ENCODE assay signal across 11 mouse cellular contexts in genomic region chr15:102145330-102145729, GRCm38 (mm10). TPM values are rescaled to one million over a fixed set of nuclear protein-coding genes. Genes with fewer than 3 reads are reported as not detected.
DNase-seq lines count a peak whose midpoint lies in the region; ATAC-seq lines count a peak whose summit lies in the region.
"Had no signal": no experiment of that assay in that cellular context is flagged by ENCODE, and none has a peak within 500 bp of the region (broad histone marks: within the 10 kb centered on the region; RNA-seq: fewer than 3 reads in every experiment).

No protein-coding gene starts in this region.

- no peak overlapping the region for H3K4me3 ChIP-seq in embryonic facial prominence, embryonic 13.5 days
- H3K4me3 ChIP-seq in embryonic facial prominence, embryonic 10.5 days: no peak overlapping the region
- H3K4me3 ChIP-seq in forebrain, embryonic 10.5 days: no peak overlapping the region
- H3K4me3 ChIP-seq in forebrain, embryonic 16.5 days (replicated peaks; ENCODE audit: low read length): no peak overlapping the region

- no peak overlapping the region for H3K27ac ChIP-seq in embryonic facial prominence, embryonic 13.5 days
- H3K27ac ChIP-seq in embryonic facial prominence, embryonic 10.5 days (replicated peaks): no peak overlapping the region
- H3K27ac ChIP-seq in forebrain, embryonic 10.5 days: no peak overlapping the region
- no peak overlapping the region for H3K27ac ChIP-seq in forebrain, embryonic 16.5 days (ENCODE audit: low read length)
- H3K27ac ChIP-seq: heart, embryonic 15.5 days had no signal

- peaks cover 38% of the 10 kb centered on the region for H3K27me3 ChIP-seq in embryonic facial prominence, embryonic 13.5 days
- peaks cover 57% of the 10 kb centered on the region for H3K27me3 ChIP-seq in embryonic facial prominence, embryonic 10.5 days (replicated peaks; ENCODE audit: low read depth, poor library complexity, severe bottlenecking)
- H3K27me3 ChIP-seq in forebrain, embryonic 10.5 days (ENCODE audit: poor library complexity, severe bottlenecking): peaks cover 58% of the 10 kb centered on the region
- peaks cover 28% of the 10 kb centered on the region for H3K27me3 ChIP-seq in forebrain, embryonic 16.5 days (replicated peaks; ENCODE audit: control insufficient read depth, insufficient read depth, low read length)

- peaks cover 32% of the 10 kb centered on the region for H3K4me1 ChIP-seq in embryonic facial prominence, embryonic 13.5 days
- H3K4me1 ChIP-seq in embryonic facial prominence, embryonic 10.5 days: peaks cover 29% of the 10 kb centered on the region
- H3K4me1 ChIP-seq in forebrain, embryonic 10.5 days: peaks cover 34% of the 10 kb centered on the region
- no peaks in the 10 kb centered on the region for H3K4me1 ChIP-seq in forebrain, embryonic 16.5 days (replicated peaks; ENCODE audit: control insufficient read depth, insufficient read depth, low read length)

- no peak overlapping the region for H3K4me2 ChIP-seq in embryonic facial prominence, embryonic 13.5 days
- H3K4me2 ChIP-seq in forebrain, embryonic 16.5 days (ENCODE audit: low read length): no peak overlapping the region

- no peaks in the 10 kb centered on the region for H3K9me3 ChIP-seq in embryonic facial prominence, embryonic 13.5 days
- no peaks in the 10 kb centered on the region for H3K9me3 ChIP-seq in embryonic facial prominence, embryonic 10.5 days
- no peaks in the 10 kb centered on the region for H3K9me3 ChIP-seq in forebrain, embryonic 10.5 days
- no peaks in the 10 kb centered on the region for H3K9me3 ChIP-seq in forebrain, embryonic 16.5 days (ENCODE audit: control insufficient read depth, low read length)
- H3K9me3 ChIP-seq: heart, embryonic 15.5 days had no signal

- H3K36me3 ChIP-seq in embryonic facial prominence, embryonic 13.5 days: no peaks in the 10 kb centered on the region
- H3K36me3 ChIP-seq in embryonic facial prominence, embryonic 10.5 days (replicated peaks): no peaks in the 10 kb centered on the region
- H3K36me3 ChIP-seq in forebrain, embryonic 10.5 days (replicated peaks): no peaks in the 10 kb centered on the region
- no peaks in the 10 kb centered on the region for H3K36me3 ChIP-seq in forebrain, embryonic 16.5 days (ENCODE audit: control insufficient read depth, insufficient read depth)
- H3K36me3 ChIP-seq: heart, embryonic 15.5 days had no signal

- no peak for DNase-seq in embryonic facial prominence, embryonic 10.5 days (ENCODE audit: low spot score)
- peak; percentile 59 for DNase-seq in ovary, adult 18-20 months (ENCODE audit: low spot score)
- DNase-seq in ovary, postnatal 10 days (ENCODE audit: low spot score): no peak
- peak; percentile 41 for DNase-seq in gastrocnemius, postnatal 10 days
- peak; percentile 58 for DNase-seq in right cerebral cortex, postnatal 25 days
- no peak for DNase-seq in forebrain, embryonic 10.5 days (ENCODE audit: extremely low spot score, low spot score)

- ATAC-seq in embryonic facial prominence, embryonic 13.5 days (ENCODE audit: insufficient number of reproducible peaks, insufficient read depth, low FRiP score, low TSS enrichment, low read depth): no peak
- ATAC-seq in forebrain, embryonic 16.5 days: no peak

- 0 out of 2 replicates have a peak overlapping the region, but pooled peaks have one; percentile 64 for H3K9ac ChIP-seq in embryonic facial prominence, embryonic 13.5 days
- no peak overlapping the region for H3K9ac ChIP-seq in forebrain, embryonic 16.5 days (replicated peaks; ENCODE audit: low read depth, low read length)
- H3K9ac ChIP-seq: heart, embryonic 15.5 days had no signal

- 87% methylated on average over 10 of the region's 10 CpGs for WGBS in embryonic facial prominence, embryonic 13.5 days
- WGBS in embryonic facial prominence, embryonic 10.5 days: 92% methylated on average over 10 of the region's 10 CpGs
- WGBS in forebrain, embryonic 10.5 days: 88% methylated on average over 10 of the region's 10 CpGs
- WGBS in forebrain, embryonic 16.5 days: 88% methylated on average over 10 of the region's 10 CpGs

RNA-seq across cellular contexts. Expression of gene Igfbp6, which starts 1.2 kb away (rescaled TPM):
- polyA plus RNA-seq in embryonic facial prominence, embryonic 13.5 days (2015; fragmentation: Nextera tagmentation; extraction: Ambion mirVana): 1.1 and 1.9 TPM in 2 replicates
- polyA plus RNA-seq in embryonic facial prominence, embryonic 10.5 days (2016; fragmentation: Nextera tagmentation; extraction: Ambion mirVana): 0.26 and 0.36 TPM in 2 replicates
- 10 to 100 TPM; 66.0 to 77.5 TPM for total RNA-seq in gastrocnemius, postnatal 10 days (2021)
- polyA plus RNA-seq in forebrain, embryonic 10.5 days (2016; fragmentation: Nextera tagmentation; extraction: Ambion mirVana): 0.14 and 0.17 TPM in 2 replicates
- 2.2 and 2.4 TPM in 2 replicates for polyA plus RNA-seq in forebrain, embryonic 16.5 days (2015; fragmentation: Nextera tagmentation; extraction: Ambion mirVana)

RNA-seq across cellular contexts. Expression of gene Soat2, which starts 5.0 kb away (rescaled TPM):
- 0.88 TPM in 1 of 2 replicates, not detected in the other for polyA plus RNA-seq in embryonic facial prominence, embryonic 13.5 days (2015; fragmentation: Nextera tagmentation; extraction: Ambion mirVana)
- polyA plus RNA-seq in embryonic facial prominence, embryonic 10.5 days (2016; fragmentation: Nextera tagmentation; extraction: Ambion mirVana): 0.09 and 0.18 TPM in 2 replicates
- under 1 TPM; 0.14 to 0.27 TPM for total RNA-seq in gastrocnemius, postnatal 10 days (2021)
- 0.09 TPM in 1 of 2 replicates, not detected in the other for polyA plus RNA-seq in forebrain, embryonic 10.5 days (2016; fragmentation: Nextera tagmentation; extraction: Ambion mirVana)
- polyA plus RNA-seq in forebrain, embryonic 16.5 days (2015; fragmentation: Nextera tagmentation; extraction: Ambion mirVana): not detected in 2 replicates
- total RNA-seq: layer of hippocampus, postnatal 10 days had no signal
- polyA plus RNA-seq: neural tube, embryonic 14.5 days had no signal

RNA-seq across cellular contexts. Expression of gene Spryd3, which starts 9.3 kb away (rescaled TPM):
- polyA plus RNA-seq in embryonic facial prominence, embryonic 13.5 days (2015; fragmentation: Nextera tagmentation; extraction: Ambion mirVana): 20.4 and 21.6 TPM in 2 replicates
- polyA plus RNA-seq in embryonic facial prominence, embryonic 10.5 days (2016; fragmentation: Nextera tagmentation; extraction: Ambion mirVana): 12.7 and 13.2 TPM in 2 replicates
- total RNA-seq in gastrocnemius, postnatal 10 days (2021): 10 to 100 TPM; 14.2 to 14.8 TPM
- 10.8 and 12.7 TPM in 2 replicates for polyA plus RNA-seq in forebrain, embryonic 10.5 days (2016; fragmentation: Nextera tagmentation; extraction: Ambion mirVana)
- 48.2 and 56.4 TPM in 2 replicates for polyA plus RNA-seq in forebrain, embryonic 16.5 days (2015; fragmentation: Nextera tagmentation; extraction: Ambion mirVana)

RNA-seq across cellular contexts. Expression of gene Tns2, which starts 45.1 kb away (rescaled TPM):
- polyA plus RNA-seq in embryonic facial prominence, embryonic 13.5 days (2015; fragmentation: Nextera tagmentation; extraction: Ambion mirVana): 40.1 and 49.3 TPM in 2 replicates
- polyA plus RNA-seq in embryonic facial prominence, embryonic 10.5 days (2016; fragmentation: Nextera tagmentation; extraction: Ambion mirVana): 12.3 and 14.9 TPM in 2 replicates
- 10 to 100 TPM; 38.8 to 41.9 TPM for total RNA-seq in gastrocnemius, postnatal 10 days (2021)
- 11.1 and 13.1 TPM in 2 replicates for polyA plus RNA-seq in forebrain, embryonic 10.5 days (2016; fragmentation: Nextera tagmentation; extraction: Ambion mirVana)
- polyA plus RNA-seq in forebrain, embryonic 16.5 days (2015; fragmentation: Nextera tagmentation; extraction: Ambion mirVana): 6.9 and 7.7 TPM in 2 replicates

RNA-seq across cellular contexts. Expression of gene Zfp740, which starts 57.7 kb away (rescaled TPM):
- 82.4 and 86.3 TPM in 2 replicates for polyA plus RNA-seq in embryonic facial prominence, embryonic 13.5 days (2015; fragmentation: Nextera tagmentation; extraction: Ambion mirVana)
- 77.6 and 79.3 TPM in 2 replicates for polyA plus RNA-seq in embryonic facial prominence, embryonic 10.5 days (2016; fragmentation: Nextera tagmentation; extraction: Ambion mirVana)
- 10 to 100 TPM; 42.8 to 52.6 TPM for total RNA-seq in gastrocnemius, postnatal 10 days (2021)
- 71.7 and 72.7 TPM in 2 replicates for polyA plus RNA-seq in forebrain, embryonic 10.5 days (2016; fragmentation: Nextera tagmentation; extraction: Ambion mirVana)
- 84.6 and 93.4 TPM in 2 replicates for polyA plus RNA-seq in forebrain, embryonic 16.5 days (2015; fragmentation: Nextera tagmentation; extraction: Ambion mirVana)

Comparison
In these comparisons a context has a peak if more than half of its experiments do, and no peak if none do; other contexts are left out.
1. DNase-seq: peak in ovary, adult 18-20 months (single experiment), gastrocnemius, postnatal 10 days (single experiment) and right cerebral cortex, postnatal 25 days (single experiment); none in embryonic facial prominence, embryonic 10.5 days (single experiment), ovary, postnatal 10 days (single experiment) and forebrain, embryonic 10.5 days (single experiment).